Mouse (Mus musculus) cerebellum, adult (tissue): ENCODE measurements around the gene Mcrip1.
"Not testable (repeated sequence)": the region's sequence is repeated elsewhere in the genome, so short reads cannot be mapped to it uniquely, and the experiment has no call there.

Experiments
- ATAC-seq: cut with Nextera tagmentation; 2 replicates; pipeline ENCODE4 v1.9.2; 2017; ENCODE audit warnings: mild to moderate bottlenecking, moderate library complexity, mixed read lengths; ENCODE audit not compliant: insufficient number of reproducible peaks, low FRiP score, low TSS enrichment

Mcrip1 gene

GRCm38 (mm10) chr11:120518027-120518426 is 31.5 kb downstream of the Mcrip1 start:
- no peak for ATAC-seq

- ATAC-seq, result no peak
Measured at GRCm38 (mm10) chr11:120517147-120517546, 32.4 kb downstream of the Mcrip1 start.

- ATAC-seq, result peak; percentile 67; the same call in 1 of the 2 replicates
Measured at GRCm38 (mm10) chr11:120515611-120516010, 33.9 kb downstream of the Mcrip1 start.

GRCm38 (mm10) chr11:120514262-120514661 is 35.3 kb downstream of the Mcrip1 start:
- not testable (repeated sequence) for ATAC-seq

- peak; percentile 56; the same call in 1 of the 2 replicates for ATAC-seq
Measured at GRCm38 (mm10) chr11:120512790-120513453, 36.6 kb downstream of the Mcrip1 start.

- ATAC-seq, result no peak
Measured at GRCm38 (mm10) chr11:120510375-120511030, 39.0 kb downstream of the Mcrip1 start.

GRCm38 (mm10) chr11:120509940-120510339 is 39.6 kb downstream of the Mcrip1 start:
- ATAC-seq, result no peak

GRCm38 (mm10) chr11:120508290-120508870 is 41.1 kb downstream of the Mcrip1 start:
- no peak for ATAC-seq

GRCm38 (mm10) chr11:120507611-120508289 is 41.8 kb downstream of the Mcrip1 start:
- no peak for ATAC-seq

GRCm38 (mm10) chr11:120506899-120507298 is 42.6 kb downstream of the Mcrip1 start:
- ATAC-seq, result no peak; the same call in 1 of the 2 replicates

- no peak for ATAC-seq
Measured at GRCm38 (mm10) chr11:120505661-120506060, 43.9 kb downstream of the Mcrip1 start.

GRCm38 (mm10) chr11:120501701-120502100 is 47.8 kb downstream of the Mcrip1 start:
- no peak for ATAC-seq

GRCm38 (mm10) chr11:120501018-120501417 is 48.5 kb downstream of the Mcrip1 start:
- ATAC-seq, result no peak

GRCm38 (mm10) chr11:120500357-120500756 is 49.2 kb downstream of the Mcrip1 start:
- ATAC-seq, result no peak

- no peak for ATAC-seq
Measured at GRCm38 (mm10) chr11:120499894-120500293, 49.6 kb downstream of the Mcrip1 start.

GRCm38 (mm10) chr11:120498891-120499290 is 50.6 kb downstream of the Mcrip1 start:
- no peak for ATAC-seq

- ATAC-seq, result no peak
Measured at GRCm38 (mm10) chr11:120498226-120498625, 51.3 kb downstream of the Mcrip1 start.

- ATAC-seq, result no peak
Measured at GRCm38 (mm10) chr11:120497436-120497835, 52.1 kb downstream of the Mcrip1 start.

- no peak for ATAC-seq
Measured at GRCm38 (mm10) chr11:120493911-120494310, 55.6 kb downstream of the Mcrip1 start.

- ATAC-seq, result no peak
Measured at GRCm38 (mm10) chr11:120493351-120493750, 56.2 kb downstream of the Mcrip1 start.
